8 mouse cellular contexts compared by ENCODE assay signal in the genomic region with DNA sequence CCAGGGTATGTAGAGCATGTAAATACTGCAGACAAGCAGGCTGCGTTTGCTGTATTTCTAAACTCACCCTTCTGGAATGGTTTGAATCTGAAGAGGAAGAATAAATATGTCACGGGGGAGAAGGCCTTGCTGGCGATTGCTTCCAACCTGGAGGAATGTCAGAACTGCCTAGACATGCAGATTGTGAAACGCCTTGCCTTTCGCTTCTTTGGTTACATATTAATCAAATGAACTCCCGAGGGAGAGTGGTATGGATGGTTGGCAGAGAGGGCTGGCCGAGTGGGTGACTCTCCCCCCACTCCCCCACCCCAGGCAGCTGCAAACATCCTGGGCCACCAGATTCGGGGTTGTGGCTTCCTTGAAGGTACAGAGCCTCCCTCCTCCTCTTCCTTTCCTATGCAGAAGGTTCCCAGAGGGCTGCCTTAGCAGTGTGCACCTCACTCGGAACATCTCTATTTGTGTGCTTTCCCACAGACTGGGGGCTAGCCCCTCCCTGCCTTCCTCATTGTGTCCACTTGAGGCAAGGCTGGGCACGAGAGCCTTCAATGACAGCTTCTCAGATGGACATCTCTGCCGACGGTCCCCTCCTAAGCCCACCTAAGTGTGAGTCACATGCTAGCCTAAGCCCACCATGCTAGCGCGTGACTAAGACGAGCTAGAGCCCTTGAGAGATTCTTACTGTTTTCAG.
DNase-seq lines count a peak whose midpoint lies in the region; ATAC-seq and TF ChIP-seq lines count a peak whose summit lies in the region.
"Had no signal": no experiment of that assay in that cellular context is flagged by ENCODE, and none has a peak within 500 bp of the region (broad histone marks: within the 10 kb centered on the region; RNA-seq: fewer than 3 reads in every experiment).

No protein-coding gene starts in this region.

- no peak overlapping the region for H3K4me3 ChIP-seq in midbrain, embryonic 15.5 days
- H3K4me3 ChIP-seq: gastrocnemius, adult 2 months had no signal

- TF ChIP-seq CTCF in Patski (IDR thresholded peaks at IDR 0.05) = no peak

- H3K4me1 ChIP-seq in midbrain, embryonic 15.5 days = peaks cover 6% of the 10 kb centered on the region; the same call in 1 of the 2 replicates

- DNase-seq in Patski (ENCODE audit: low read depth, low spot score) = peak; percentile 86
- DNase-seq in fat pad, adult 2 months (ENCODE audit: extremely low read depth, low read depth, low spot score) = peak; percentile 39
- peak; percentile 68 for DNase-seq in kidney, postnatal 14 days
- DNase-seq in lung, postnatal 14 days = peak; percentile 49
- DNase-seq in left cerebral cortex, adult 8-10 months (ENCODE audit: low spot score in 2 of 2) = no peak
- no peak for DNase-seq in spleen, adult 18-20 months
- DNase-seq: gastrocnemius, adult 2 months had no signal

- H3K27me3 ChIP-seq in Patski = no peaks in the 10 kb centered on the region
- no peaks in the 10 kb centered on the region for H3K27me3 ChIP-seq in midbrain, embryonic 15.5 days (replicated peaks)

- no peak overlapping the region for H3K9ac ChIP-seq in midbrain, embryonic 15.5 days

- no peaks in the 10 kb centered on the region for H3K9me3 ChIP-seq in midbrain, embryonic 15.5 days

- ATAC-seq in Patski = peak; percentile 91
- no peak for ATAC-seq in midbrain, embryonic 15.5 days (replicated peaks)

- no peaks in the 10 kb centered on the region for H3K36me3 ChIP-seq in midbrain, embryonic 15.5 days (replicated peaks)

- 49% methylated on average over 15 of the region's 15 CpGs for WGBS in midbrain, embryonic 15.5 days

- POLR2A ChIA-PET in Patski (lab: Charles Lee) = interaction anchor here (0.7 to 0.9 kb wide), 2 partner anchors 32 to 36 kb away, joined by 3 to 4 read pairs; no protein-coding TSS in a partner anchor

- in situ Hi-C loops in Patski (cut with MboI; ENCODE audit: low pct_unique_long_range_greater_than_20kb) = no loop called here

- CTCF ChIA-PET in Patski (lab: Charles Lee) = interaction anchor here (1.0 to 1.8 kb wide), 8 partner anchors 8 to 162 kb away, joined by 3 to 10 read pairs (median 4); no protein-coding TSS in a partner anchor

- H3K27ac ChIP-seq in midbrain, embryonic 15.5 days = no peak overlapping the region
- H3K27ac ChIP-seq: gastrocnemius, adult 2 months had no signal

- no peak overlapping the region for H3K4me2 ChIP-seq in midbrain, embryonic 15.5 days

Comparison
In these comparisons a context has a peak if more than half of its experiments do, and no peak if none do; other contexts are left out.
1. DNase-seq: peak in Patski (single experiment), fat pad, adult 2 months (single experiment), kidney, postnatal 14 days (single experiment) and lung, postnatal 14 days (single experiment); none in left cerebral cortex, adult 8-10 months (0 of 2) and spleen, adult 18-20 months (0 of 2).